Mouse (Mus musculus) midbrain, postnatal 0 days (tissue): ENCODE data around the gene Arrb1. TPM values are rescaled to one million over a fixed set of nuclear protein-coding genes. Genes with fewer than 3 reads are reported as not detected.

Source experiments
- ATAC-seq: fragments of 200-750 bp; cut with Nextera tagmentation; 2 replicates; pipeline ENCODE4 v1.8.0; 2017; ENCODE audit warnings: moderate number of reproducible peaks, mild to moderate bottlenecking, moderate TSS enrichment, moderate library complexity; ENCODE audit not compliant: low FRiP score
- DNase-seq: peaks from one replicate; pipeline ENCODE4 v3.0.0-alpha.2; 2015; ENCODE audit warnings: low spot score
- H3K27ac ChIP-seq: fragments of 300-500 bp; sonication (generic); 2 replicates; pipeline ENCODE4 v1.5.1; 2014; ENCODE audit warnings: low read depth, mild to moderate bottlenecking, low read length, mixed read lengths
- H3K27me3 ChIP-seq: fragments of 300-500 bp; sonication (generic); 2 replicates; pipeline ENCODE4 v1.6.1; 2014; ENCODE audit warnings: low read length, control low read depth, mixed read lengths; ENCODE audit not compliant: insufficient read depth
- H3K36me3 ChIP-seq: fragments of 300-500 bp; sonication (generic); 2 replicates; pipeline ENCODE4 v1.6.1; 2014; ENCODE audit warnings: low read length, control low read depth, mixed read lengths; ENCODE audit not compliant: insufficient read depth
- H3K4me1 ChIP-seq: fragments of 300-500 bp; sonication (generic); 2 replicates; pipeline ENCODE4 v1.6.1; 2014; ENCODE audit warnings: mild to moderate bottlenecking, control low read depth, antibody characterized with exemption, low read length, mixed read lengths; ENCODE audit not compliant: insufficient read depth
- H3K4me2 ChIP-seq: fragments of 300-500 bp; sonication (generic); 2 replicates; pipeline ENCODE4 v1.6.1; 2014; ENCODE audit warnings: low read depth, mild to moderate bottlenecking, low read length, mixed read lengths; ENCODE audit not compliant: poor library complexity, severe bottlenecking
- H3K4me3 ChIP-seq: fragments of 300-500 bp; sonication (generic); 2 replicates; pipeline ENCODE4 v1.5.1; 2014; ENCODE audit warnings: low read depth, mild to moderate bottlenecking, low read length, moderate library complexity
- H3K9ac ChIP-seq: fragments of 300-500 bp; sonication (generic); replicated peaks from 2 replicates; pipeline ENCODE4 v1.6.1; 2014; ENCODE audit warnings: mild to moderate bottlenecking, low read length, moderate library complexity, mixed read lengths; ENCODE audit not compliant: poor library complexity, severe bottlenecking
- H3K9me3 ChIP-seq: fragments of 300-500 bp; sonication (generic); 2 replicates; pipeline ENCODE4 v1.6.1; 2016; ENCODE audit warnings: low read length, control low read depth
- CTCF ChIP-seq: IDR thresholded peaks from 2 replicates; pipeline ENCODE4 v1.5.1; 2016; ENCODE audit warnings: antibody characterized with exemption, mild to moderate bottlenecking
- WGBS: fragments of 180-500 bp; shearing (Covaris S2); extraction: QIAGEN DNeasy Blood & Tissue Kit; methylation state at CpG from one replicate; pipeline ENCODE4 v1.1.7; 2014; 5-methylcytosine and 5-hydroxymethylcytosine counted together
- polyA plus RNA-seq: library from polyadenylated mRNA; unstranded; fragments of >200 nt; fragmentation: Nextera tagmentation; extraction: Ambion mirVana; gene quantifications from 2 replicates; pipeline ENCODE4 v1.2.1, GENCODE M21; 2015
- total RNA-seq: library from RNA; depleted of rRNA; stranded (reverse); fragments of >200 nt; gene quantifications from 2 replicates; pipeline ENCODE4 v1.2.3, GENCODE M21; 2014

The Arrb1 gene
- total and polyA plus RNA-seq, 2 experiments from 2014 or later, result 15.0 to 163 TPM

DNA sequence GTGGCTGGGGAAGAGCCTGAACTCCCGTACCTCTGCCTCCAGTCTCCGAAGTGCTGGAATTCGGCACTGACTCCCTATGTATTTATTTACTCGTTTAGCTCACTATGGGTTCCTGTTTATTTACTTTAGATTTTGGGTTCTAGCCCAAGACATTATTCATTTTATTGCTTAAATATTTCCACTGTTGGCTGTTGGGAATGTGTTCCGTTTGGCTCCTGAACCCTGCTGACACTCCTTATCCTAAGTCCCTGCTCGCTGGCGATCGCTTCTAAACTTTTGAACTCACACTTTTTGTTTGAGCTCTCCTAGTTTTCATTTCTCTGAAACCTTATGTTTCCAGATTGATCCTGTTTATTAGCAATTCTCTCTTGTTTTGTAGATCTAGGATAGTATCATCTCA, 12.1 kb upstream of the Arrb1 start:
- 79% methylated on average over 8 of the region's 8 CpGs for WGBS
- ATAC-seq (no peak), DNase-seq (no peak)
- no peak overlapping the region for H3K9ac ChIP-seq
- no peaks in the 10 kb centered on the region for H3K27me3 ChIP-seq
- no peaks in the 10 kb centered on the region for H3K9me3 ChIP-seq
- H3K36me3 ChIP-seq, result no peaks in the 10 kb centered on the region
- no peak overlapping the region for H3K27ac ChIP-seq
- H3K4me3 ChIP-seq, result no peak overlapping the region
- TF ChIP-seq CTCF, result no peak
- H3K4me1 ChIP-seq, result no peaks in the 10 kb centered on the region
- no peak overlapping the region for H3K4me2 ChIP-seq

DNA sequence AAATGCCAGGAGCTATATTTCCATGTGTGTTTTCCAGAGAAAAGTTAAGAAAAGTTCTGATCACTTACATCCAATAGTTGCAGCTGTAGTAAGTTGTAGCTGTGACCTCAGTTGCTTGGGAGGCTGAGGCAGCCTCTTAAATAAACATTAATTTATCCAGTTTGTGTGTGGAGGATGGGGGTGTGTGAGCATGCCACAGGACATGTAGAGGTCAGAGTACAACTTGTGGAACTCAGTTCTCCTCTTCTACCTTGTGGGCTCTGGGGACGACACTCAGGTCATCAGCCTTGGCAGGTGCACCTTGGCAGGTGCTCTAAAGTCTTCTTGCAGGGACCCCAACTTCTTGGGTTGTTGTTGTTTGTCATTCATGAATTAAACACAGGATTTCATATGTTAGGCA, 11.4 kb upstream of the Arrb1 start:
- H3K4me3 ChIP-seq, result no peak overlapping the region
- no peak for TF ChIP-seq CTCF
- WGBS, result 92% methylated on average over 1 of the region's 1 CpGs
- no peak for ATAC-seq
- no peaks in the 10 kb centered on the region for H3K4me1 ChIP-seq
- DNase-seq, result no peak
- no peaks in the 10 kb centered on the region for H3K36me3 ChIP-seq
- H3K4me2 ChIP-seq, result no peak overlapping the region
- H3K27ac ChIP-seq, result no peak overlapping the region
- no peaks in the 10 kb centered on the region for H3K9me3 ChIP-seq
- H3K27me3 ChIP-seq, result no peaks in the 10 kb centered on the region
- no peak overlapping the region for H3K9ac ChIP-seq

DNA sequence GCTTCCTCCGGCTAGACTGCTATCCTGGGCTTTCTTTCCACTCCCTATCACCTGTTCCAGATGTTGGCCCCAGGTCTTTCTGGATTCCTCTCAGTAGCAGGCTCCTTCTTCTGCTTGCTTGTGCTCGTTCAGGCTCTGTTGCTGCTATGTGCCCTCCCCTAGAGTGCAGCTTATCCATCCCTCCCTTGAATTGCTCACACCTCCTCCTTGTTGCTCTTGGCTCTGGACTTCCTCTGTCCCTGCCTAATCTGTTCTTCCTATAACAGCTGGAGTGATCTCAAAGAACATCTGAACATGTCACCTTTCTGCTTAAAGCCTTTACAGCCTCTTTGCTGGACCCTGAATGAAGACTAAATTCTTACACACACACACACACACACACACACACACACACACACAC, 6.7 kb upstream of the Arrb1 start:
- ATAC-seq, result no peak
- WGBS, result 61% methylated on average over 2 of the region's 2 CpGs
- H3K4me2 ChIP-seq, result no peak overlapping the region
- H3K4me1 ChIP-seq, result no peaks in the 10 kb centered on the region
- no peak overlapping the region for H3K27ac ChIP-seq
- H3K9ac ChIP-seq, result no peak overlapping the region
- H3K9me3 ChIP-seq, result no peaks in the 10 kb centered on the region
- TF ChIP-seq CTCF, result no peak
- H3K27me3 ChIP-seq, result no peaks in the 10 kb centered on the region
- no peak overlapping the region for H3K4me3 ChIP-seq
- H3K36me3 ChIP-seq, result no peaks in the 10 kb centered on the region
- no peak for DNase-seq

DNA sequence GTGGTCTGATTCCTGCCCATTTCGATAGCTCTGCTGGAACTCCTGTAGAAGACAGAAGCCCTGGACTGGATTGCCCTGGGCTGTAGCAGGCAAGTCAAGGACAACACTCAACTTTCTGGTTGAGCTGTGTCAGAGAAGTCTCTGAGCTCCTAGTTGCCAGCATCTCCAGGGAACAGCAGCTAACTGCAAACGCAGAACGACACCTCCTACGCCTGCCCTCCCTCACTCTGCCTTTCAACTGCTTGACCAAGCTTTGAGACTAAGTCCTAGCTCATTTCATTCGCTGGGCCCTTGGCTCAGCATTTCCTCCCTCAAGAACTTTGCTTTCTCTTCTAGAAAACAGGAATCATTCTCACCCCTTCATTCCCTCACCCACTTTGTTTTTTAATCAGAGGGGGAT, 5.9 kb upstream of the Arrb1 start:
- Histone ChIP-seq H3K9me3 (no peaks in the 10 kb centered on the region), H3K4me1 (0 out of 2 replicates have a peak, but pooled peaks cover 2% of the 10 kb centered on the region), H3K4me3 (no peak overlapping the region), H3K36me3 (no peaks in the 10 kb centered on the region), H3K9ac (no peak overlapping the region), H3K27me3 (no peaks in the 10 kb centered on the region), H3K27ac (no peak overlapping the region), H3K4me2 (no peak overlapping the region)
- 44% methylated on average over 5 of the region's 5 CpGs for WGBS
- DNase-seq (no peak), ATAC-seq (no peak)
- TF ChIP-seq CTCF, result no peak

GRCm38 (mm10) chr7:99531408-99531970, 3.8 kb upstream of the Arrb1 start:
- H3K27me3 ChIP-seq, result no peaks in the 10 kb centered on the region
- 68% methylated on average over 3 of the region's 3 CpGs for WGBS
- DNase-seq (no peak), ATAC-seq (no peak)
- 0 out of 2 replicates have a peak, but pooled peaks cover 2% of the 10 kb centered on the region for H3K4me1 ChIP-seq
- no peak for TF ChIP-seq CTCF
- no peaks in the 10 kb centered on the region for H3K9me3 ChIP-seq
- no peak overlapping the region for H3K27ac ChIP-seq
- H3K4me3 ChIP-seq, result no peak overlapping the region
- H3K9ac ChIP-seq, result no peak overlapping the region
- H3K4me2 ChIP-seq, result no peak overlapping the region
- H3K36me3 ChIP-seq, result no peaks in the 10 kb centered on the region

DNA sequence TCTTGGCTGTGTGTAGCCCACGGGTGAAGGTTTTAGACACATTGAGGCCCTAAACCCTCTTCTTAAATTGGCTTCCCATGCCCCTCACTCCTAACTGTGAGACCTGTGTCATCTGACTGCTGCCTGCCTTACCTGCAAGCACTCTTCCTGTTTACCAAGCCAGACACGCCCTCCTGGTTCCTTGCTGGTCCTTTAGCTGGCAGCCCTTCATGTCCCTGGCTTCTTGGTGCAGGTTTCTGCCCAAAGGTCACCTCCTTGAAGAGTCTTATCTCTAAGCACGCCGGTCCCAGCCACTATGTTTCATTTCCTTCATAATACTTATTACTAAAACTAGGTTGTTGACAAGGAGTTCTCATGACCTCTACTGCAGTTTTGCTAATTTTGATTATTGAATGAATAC, 2.7 kb upstream of the Arrb1 start:
- ATAC-seq, result no peak
- WGBS, result 89% methylated on average over 4 of the region's 4 CpGs
- Histone ChIP-seq H3K9ac (no peak overlapping the region), H3K36me3 (no peaks in the 10 kb centered on the region), H3K4me2 (no peak overlapping the region), H3K9me3 (no peaks in the 10 kb centered on the region), H3K27me3 (no peaks in the 10 kb centered on the region), H3K4me1 (peaks cover 12% of the 10 kb centered on the region), H3K27ac (no peak overlapping the region), H3K4me3 (no peak overlapping the region)
- TF ChIP-seq CTCF, result no peak
- no peak for DNase-seq
